Mouse (Mus musculus) limb, embryonic 11.5 days (tissue): ENCODE measurements around the gene Ppfia1. TPM values are rescaled to one million over a fixed set of nuclear protein-coding genes. Genes with fewer than 3 reads are reported as not detected.

Experiments used
- ATAC-seq: fragments of 200-750 bp; cut with Nextera tagmentation; 2 replicates; pipeline ENCODE4 v1.8.0; 2017; ENCODE audit warnings: low read depth; ENCODE audit not compliant: insufficient number of reproducible peaks, low FRiP score, low TSS enrichment
- DNase-seq: peaks from one replicate; pipeline ENCODE4 v3.0.0-alpha.2; 2015; ENCODE audit warnings: low spot score
- H3K27ac ChIP-seq: fragments of 300-500 bp; sonication (generic); replicated peaks from 2 replicates; pipeline ENCODE4 v1.5.1; 2014; ENCODE audit warnings: low read depth, mild to moderate bottlenecking, low read length
- H3K27me3 ChIP-seq: fragments of 300-500 bp; sonication (generic); 2 replicates; pipeline ENCODE4 v1.6.1; 2014; ENCODE audit warnings: mild to moderate bottlenecking, low read length, mixed read lengths; ENCODE audit not compliant: control insufficient read depth, insufficient read depth
- H3K36me3 ChIP-seq: fragments of 300-500 bp; sonication (generic); 2 replicates; pipeline ENCODE4 v1.6.1; 2014; ENCODE audit warnings: mild to moderate bottlenecking, low read length, moderate library complexity, mixed read lengths; ENCODE audit not compliant: control insufficient read depth, insufficient read depth
- H3K4me1 ChIP-seq: fragments of 300-500 bp; sonication (generic); 2 replicates; pipeline ENCODE4 v1.6.1; 2014; ENCODE audit warnings: low read length, mixed read lengths; ENCODE audit not compliant: control insufficient read depth, insufficient read depth
- H3K4me2 ChIP-seq: fragments of 300-500 bp; sonication (generic); 2 replicates; pipeline ENCODE4 v1.6.1; 2014; ENCODE audit warnings: low read depth, mild to moderate bottlenecking, moderate library complexity; ENCODE audit not compliant: severe bottlenecking
- H3K4me3 ChIP-seq: fragments of 300-500 bp; sonication (generic); 2 replicates; pipeline ENCODE4 v1.5.1; 2014; ENCODE audit warnings: low read depth, low read length
- H3K9ac ChIP-seq: fragments of 300-500 bp; sonication (generic); 2 replicates; pipeline ENCODE4 v1.6.1; 2014; ENCODE audit warnings: mild to moderate bottlenecking, low read length
- H3K9me3 ChIP-seq: fragments of 300-500 bp; sonication (generic); 2 replicates; pipeline ENCODE4 v1.6.1; 2016; ENCODE audit warnings: low read length; ENCODE audit not compliant: control insufficient read depth
- WGBS: fragments of 180-500 bp; shearing (Covaris S2); extraction: QIAGEN DNeasy Blood & Tissue Kit; methylation state at CpG from one replicate; pipeline ENCODE4 v1.1.7; 2014; 5-methylcytosine and 5-hydroxymethylcytosine counted together
- polyA plus RNA-seq: library from polyadenylated mRNA; unstranded; fragments of >200 nt; fragmentation: Nextera tagmentation; extraction: Ambion mirVana; gene quantifications from 2 replicates; pipeline ENCODE4 v1.2.1, GENCODE M21; 2014

Ppfia1 gene
- polyA plus RNA-seq, 1 experiment from 2014 or later = 47.9 TPM

DNA sequence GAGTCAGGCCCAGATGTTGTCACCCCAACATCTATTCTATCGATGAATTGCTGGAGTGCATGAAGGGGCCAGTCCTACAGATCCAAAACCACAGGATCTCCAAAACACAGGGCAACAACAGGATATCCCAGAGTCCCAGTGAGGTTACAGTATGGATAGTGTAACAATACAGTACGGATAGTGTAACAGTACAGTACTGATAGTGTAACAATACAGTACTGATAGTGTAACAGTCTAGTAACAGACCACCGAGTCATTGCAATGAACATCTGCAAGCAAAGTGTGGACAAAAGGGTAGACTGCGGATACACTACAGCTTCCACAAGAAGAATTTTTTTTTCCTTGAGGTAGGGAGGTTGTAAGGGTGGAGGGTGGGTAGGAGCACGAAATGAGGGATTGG is 12.2 kb downstream of the Ppfia1 start:
- Histone ChIP-seq H3K4me2 (no peak overlapping the region), H3K9me3 (no peaks in the 10 kb centered on the region), H3K27ac (no peak overlapping the region), H3K27me3 (no peaks in the 10 kb centered on the region), H3K4me1 (no peaks in the 10 kb centered on the region), H3K4me3 (no peak overlapping the region), H3K36me3 (no peaks in the 10 kb centered on the region), H3K9ac (no peak overlapping the region)
- WGBS = 93% methylated on average over 5 of the region's 5 CpGs
- no peak for ATAC-seq
- DNase-seq = no peak

- H3K4me3 ChIP-seq = no peak overlapping the region
- H3K4me1 ChIP-seq = no peaks in the 10 kb centered on the region
- no peaks in the 10 kb centered on the region for H3K36me3 ChIP-seq
- ATAC-seq (no peak), DNase-seq (no peak)
- H3K9me3 ChIP-seq = no peaks in the 10 kb centered on the region
- H3K27me3 ChIP-seq = no peaks in the 10 kb centered on the region
- 81% methylated on average over 2 of the region's 2 CpGs for WGBS
- H3K27ac ChIP-seq = no peak overlapping the region
- H3K9ac ChIP-seq = no peak overlapping the region
- H3K4me2 ChIP-seq = no peak overlapping the region
These were observed 14.4 kb downstream of the Ppfia1 start for GRCm38 (mm10) chr7:144539146-144539545.

- Histone ChIP-seq H3K27ac (no peak overlapping the region), H3K4me3 (no peak overlapping the region), H3K36me3 (no peaks in the 10 kb centered on the region), H3K9me3 (no peaks in the 10 kb centered on the region), H3K27me3 (no peaks in the 10 kb centered on the region), H3K4me2 (no peak overlapping the region), H3K9ac (no peak overlapping the region), H3K4me1 (no peaks in the 10 kb centered on the region)
- DNase-seq (no peak), ATAC-seq (no peak)
- WGBS = 94% methylated on average over 4 of the region's 4 CpGs
These were observed 15.4 kb downstream of the Ppfia1 start for GRCm38 (mm10) chr7:144538030-144538644.

- H3K27me3 ChIP-seq = no peaks in the 10 kb centered on the region
- 98% methylated on average over 3 of the region's 3 CpGs for WGBS
- no peak overlapping the region for H3K4me3 ChIP-seq
- H3K9ac ChIP-seq = no peak overlapping the region
- H3K4me1 ChIP-seq = peaks cover 2% of the 10 kb centered on the region; the same call in 1 of the 2 replicates
- no peak for DNase-seq
- no peaks in the 10 kb centered on the region for H3K36me3 ChIP-seq
- ATAC-seq = no peak
- no peak overlapping the region for H3K4me2 ChIP-seq
- no peaks in the 10 kb centered on the region for H3K9me3 ChIP-seq
- no peak overlapping the region for H3K27ac ChIP-seq
These were observed 17.2 kb downstream of the Ppfia1 start for GRCm38 (mm10) chr7:144536367-144536766.

- WGBS = 84% methylated on average over 3 of the region's 3 CpGs
These were observed 18.8 kb downstream of the Ppfia1 start for GRCm38 (mm10) chr7:144534773-144535172.

GRCm38 (mm10) chr7:144531585-144532378 is 21.7 kb downstream of the Ppfia1 start:
- peaks cover 6% of the 10 kb centered on the region for H3K4me1 ChIP-seq
- no peak for ATAC-seq
- DNase-seq = no peak

More at GRCm38 (mm10) chr7:144534773-144535172, 18.8 kb downstream of the Ppfia1 start:
- peaks cover 2% of the 10 kb centered on the region; the same call in 1 of the 2 replicates for H3K4me1 ChIP-seq
- no peaks in the 10 kb centered on the region for H3K36me3 ChIP-seq
- DNase-seq = no peak
- H3K27me3 ChIP-seq = no peaks in the 10 kb centered on the region
- no peak overlapping the region for H3K27ac ChIP-seq
- H3K9me3 ChIP-seq = no peaks in the 10 kb centered on the region
- H3K4me3 ChIP-seq = no peak overlapping the region
- no peak for ATAC-seq
- H3K4me2 ChIP-seq = no peak overlapping the region
- no peak overlapping the region for H3K9ac ChIP-seq

DNA sequence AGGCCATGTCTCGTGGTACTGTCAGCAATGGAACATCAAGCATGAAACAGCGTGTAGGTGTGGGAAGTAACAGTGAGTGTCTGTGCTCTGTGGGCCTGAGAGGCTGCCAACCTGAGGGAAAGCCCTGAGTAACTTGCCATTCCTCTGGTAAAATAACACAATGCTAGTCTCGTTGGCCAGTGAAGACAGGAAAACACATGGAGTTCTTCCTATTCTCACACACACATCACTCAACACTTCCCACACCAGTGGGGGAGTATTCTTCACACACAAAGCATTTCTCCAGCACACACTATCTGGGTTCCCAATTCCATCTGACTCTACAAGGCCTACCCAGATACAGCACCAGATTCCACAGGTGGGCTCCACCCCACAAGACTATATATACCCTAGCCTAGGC is 23.7 kb downstream of the Ppfia1 start:
- H3K9ac ChIP-seq = no peak overlapping the region
- no peak for DNase-seq
- H3K27me3 ChIP-seq = no peaks in the 10 kb centered on the region
- peaks cover 9% of the 10 kb centered on the region for H3K4me1 ChIP-seq
- no peak for ATAC-seq
- H3K4me3 ChIP-seq = no peak overlapping the region
- H3K9me3 ChIP-seq = no peaks in the 10 kb centered on the region
- no peak overlapping the region for H3K27ac ChIP-seq
- WGBS = 86% methylated on average over 3 of the region's 3 CpGs
- H3K36me3 ChIP-seq = no peaks in the 10 kb centered on the region
- H3K4me2 ChIP-seq = no peak overlapping the region

More at GRCm38 (mm10) chr7:144531585-144532378, 21.7 kb downstream of the Ppfia1 start:
- 40% methylated on average over 7 of the region's 7 CpGs for WGBS
- Histone ChIP-seq H3K9me3 (no peaks in the 10 kb centered on the region), H3K27me3 (no peaks in the 10 kb centered on the region), H3K36me3 (no peaks in the 10 kb centered on the region), H3K4me2 (no peak overlapping the region), H3K27ac (no peak overlapping the region), H3K9ac (no peak overlapping the region), H3K4me3 (no peak overlapping the region)

- Histone ChIP-seq H3K4me1 (peaks cover 9% of the 10 kb centered on the region), H3K27ac (no peak overlapping the region), H3K9ac (no peak overlapping the region), H3K27me3 (no peaks in the 10 kb centered on the region), H3K4me3 (no peak overlapping the region), H3K4me2 (no peak overlapping the region), H3K9me3 (no peaks in the 10 kb centered on the region), H3K36me3 (no peaks in the 10 kb centered on the region)
- 77% methylated on average over 1 of the region's 1 CpGs for WGBS
- ATAC-seq (no peak), DNase-seq (no peak)
These were observed 25.8 kb downstream of the Ppfia1 start for GRCm38 (mm10) chr7:144527723-144528221.
